Mouse (Mus musculus) mature B cell (primary cell): ENCODE results near the gene Phlpp1.

Experiments
- in situ Hi-C: fragments of 300-500 bp; cut with MboI; formaldehyde crosslinking; loops from 2 replicates; pipeline ENCODE4 v1.14.3; 2019

Gene Phlpp1

GRCm38 (mm10) chr1:106380465-106380864, 208.9 kb downstream of the Phlpp1 start:
- in situ Hi-C loops: loop anchor here (25.0 kb wide), 1 partner anchor 218 kb away; the partner anchor contains the start of gene Phlpp1

- in situ Hi-C loops: loop anchor here (25.0 kb wide), 1 partner anchor 224 kb away; the partner anchor contains the start of gene Phlpp1
Measured at GRCm38 (mm10) chr1:106386542-106386941, 215.0 kb downstream of the Phlpp1 start.

GRCm38 (mm10) chr1:106387264-106387663, 215.7 kb downstream of the Phlpp1 start:
- in situ Hi-C loops: loop anchor here (25.0 kb wide), 1 partner anchor 225 kb away; the partner anchor contains the start of gene Phlpp1

GRCm38 (mm10) chr1:106389673-106390072, 218.1 kb downstream of the Phlpp1 start:
- in situ Hi-C loops: loop anchor here (10.0 to 25.0 kb wide), 2 partner anchors 227 to 495 kb away; partner anchors contain the start of gene Phlpp1

GRCm38 (mm10) chr1:106393072-106393471, 221.5 kb downstream of the Phlpp1 start:
- in situ Hi-C loops: loop anchor here (10.0 to 25.0 kb wide), 2 partner anchors 231 to 498 kb away; partner anchors contain the start of gene Phlpp1

GRCm38 (mm10) chr1:106394678-106395077, 223.1 kb downstream of the Phlpp1 start:
- in situ Hi-C loops: loop anchor here (5.0 to 25.0 kb wide), 3 partner anchors 232 to 500 kb away; partner anchors contain the start of gene Phlpp1

- in situ Hi-C loops: loop anchor here (5.0 to 25.0 kb wide), 3 partner anchors 233 to 501 kb away; partner anchors contain the start of gene Phlpp1
Measured at GRCm38 (mm10) chr1:106395476-106395875, 223.9 kb downstream of the Phlpp1 start.

- in situ Hi-C loops: no loop called here
Measured at GRCm38 (mm10) chr1:106400900-106401634, 229.5 kb downstream of the Phlpp1 start.

- in situ Hi-C loops: no loop called here
Measured at GRCm38 (mm10) chr1:106403011-106403501, 231.5 kb downstream of the Phlpp1 start.

- in situ Hi-C loops: no loop called here
Measured at GRCm38 (mm10) chr1:106406852-106407251, 235.3 kb downstream of the Phlpp1 start.

GRCm38 (mm10) chr1:106407963-106408440, 236.4 kb downstream of the Phlpp1 start:
- in situ Hi-C loops: no loop called here

GRCm38 (mm10) chr1:106410858-106411257, 239.3 kb downstream of the Phlpp1 start:
- in situ Hi-C loops: no loop called here

- in situ Hi-C loops: loop anchor here (10.0 kb wide), 2 partner anchors 319 to 389 kb away; no protein-coding TSS in a partner anchor
Measured at GRCm38 (mm10) chr1:106425128-106425936, 253.8 kb downstream of the Phlpp1 start.

GRCm38 (mm10) chr1:106428170-106428569, 256.6 kb downstream of the Phlpp1 start:
- in situ Hi-C loops: loop anchor here (10.0 kb wide), 2 partner anchors 317 to 387 kb away; no protein-coding TSS in a partner anchor

- in situ Hi-C loops: loop anchor here (10.0 kb wide), 2 partner anchors 316 to 386 kb away; no protein-coding TSS in a partner anchor
Measured at GRCm38 (mm10) chr1:106428580-106428979, 257.0 kb downstream of the Phlpp1 start.

GRCm38 (mm10) chr1:106433580-106433979, 262.0 kb downstream of the Phlpp1 start:
- in situ Hi-C loops: no loop called here
